Mouse (Mus musculus) monocyte, adult 59 days (primary cell): Measurements from ENCODE around the gene Mfsd14a. TPM values are rescaled to one million over a fixed set of nuclear protein-coding genes. Genes with fewer than 3 reads are reported as not detected.

ENCODE experiments used
- total RNA-seq, 2 experiments: library from RNA; stranded (reverse); gene quantifications; one replicate each; pipeline ENCODE4 v1.2.4; 2023

The Mfsd14a gene
- total RNA-seq = 10 to 100 TPM; 74.3 to 76.4 TPM

GRCm38 (mm10) chr3:116662463-116662863, at the start of gene Mfsd14a:
Gene Mfsd14a, minus strand, starts transcription at chr3:116662677.

GRCm38 (mm10) chr3:116681160-116681559, 18.7 kb upstream of the Mfsd14a start, which contains the start of gene Gm43191:
Gene Gm43191, minus strand, starts transcription at chr3:116681260.

DNA sequence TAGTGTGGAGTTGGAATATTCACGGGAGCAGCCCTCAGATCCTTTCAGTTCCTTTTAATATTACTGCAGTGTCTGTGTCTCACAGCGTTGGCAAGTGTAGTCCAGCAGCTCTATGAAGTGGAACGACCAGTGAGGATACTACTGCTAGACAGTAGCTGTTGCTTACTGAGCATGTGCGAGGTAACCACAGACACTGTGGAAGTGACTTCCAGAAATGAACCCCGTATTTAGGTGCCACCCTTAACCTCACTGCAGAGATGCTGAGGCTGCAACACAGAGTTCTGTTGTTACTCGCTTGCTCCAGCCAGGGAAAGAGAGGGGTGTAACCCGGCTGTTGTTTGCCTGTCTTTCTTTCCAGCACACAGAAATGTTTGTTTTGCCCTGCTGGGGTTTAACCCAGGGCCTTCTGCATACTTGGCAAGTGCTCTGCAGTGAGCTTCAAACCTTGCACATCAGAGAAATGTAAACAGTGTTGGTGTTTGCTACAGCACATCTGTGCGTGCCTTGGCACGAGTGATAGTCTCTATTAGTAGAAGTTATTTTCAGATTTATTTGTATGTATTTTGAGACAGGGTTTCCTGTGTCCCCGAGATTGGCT, 48.1 kb downstream of the Mfsd14a start, which contains the start of gene Trmt13:
Gene Trmt13, minus strand, starts transcription at position 293 of the 598 bp plus-strand sequence.

DNA sequence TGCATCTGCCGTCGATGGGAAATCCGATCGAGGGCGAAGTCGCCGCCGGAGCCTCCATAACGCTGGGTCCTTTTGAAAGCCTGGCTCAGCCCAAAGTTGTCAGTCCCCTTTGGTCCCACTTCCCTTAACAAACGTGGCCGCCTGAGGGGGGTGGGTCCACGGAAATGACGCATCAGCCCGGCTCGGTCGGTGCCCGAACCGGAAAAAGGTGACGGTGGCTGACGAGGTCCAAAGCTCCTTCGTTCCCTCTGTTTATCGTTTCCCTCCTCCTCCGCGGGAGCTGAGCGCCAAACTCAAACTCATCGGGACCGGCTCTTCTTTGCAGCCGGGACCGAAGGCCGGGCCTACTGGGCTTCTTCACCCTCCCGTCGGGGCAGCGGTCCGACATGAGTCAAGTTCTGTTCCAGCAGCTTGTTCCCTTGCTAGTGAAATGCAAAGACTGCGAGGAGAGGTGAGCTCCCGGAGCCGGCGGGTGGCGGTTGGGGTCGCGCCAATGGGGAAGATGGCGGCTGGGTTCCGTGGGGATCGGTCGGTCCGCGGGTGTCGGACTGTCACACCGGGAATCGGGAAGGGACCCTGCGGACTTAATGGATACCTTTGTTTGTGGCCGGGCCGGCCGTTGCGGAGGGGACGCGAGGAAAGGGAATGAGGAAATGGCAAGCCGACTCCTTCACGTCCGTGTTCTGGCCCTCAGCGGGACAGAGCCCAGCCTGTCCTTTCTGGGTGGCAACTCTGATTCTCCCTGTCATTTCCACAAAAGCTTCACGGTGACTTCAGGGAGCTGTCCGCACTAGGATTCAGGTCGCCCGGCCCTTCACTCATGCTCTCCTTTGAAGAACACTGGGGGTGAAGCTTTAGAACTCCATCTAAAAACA, 67.5 kb downstream of the Mfsd14a start, which contains the start of gene Sass6:
Gene Sass6, plus strand, starts transcription at position 255 of the 875 bp plus-strand sequence.

Other genes starting within 250 kb of the Mfsd14a start
- gene Cdc14a, start 238.6 kb downstream of the Mfsd14a start, total RNA-seq = 10 to 100 TPM; 22.6 to 30.6 TPM
- 10 to 100 TPM; 19.8 to 20.8 TPM for gene Rtca, start 154.5 kb downstream of the Mfsd14a start, total RNA-seq
- gene Dbt, start 149.6 kb downstream of the Mfsd14a start, total RNA-seq = 10 to 100 TPM; 11.7 to 11.9 TPM
- not detected for gene Lrrc39, start 99.7 kb downstream of the Mfsd14a start, total RNA-seq
- gene Sass6, start 67.7 kb downstream of the Mfsd14a start, total RNA-seq = 10 to 100 TPM in 1 of 2 experiments, 1 to 10 TPM in 1; 9.8 to 11.0 TPM
- gene Trmt13, start 48.1 kb downstream of the Mfsd14a start, total RNA-seq = 10 to 100 TPM; 25.3 to 26.3 TPM
- under 1 TPM in 1 of 2 experiments, not detected in 1; 0.92 TPM for gene Gm43191, start 18.6 kb upstream of the Mfsd14a start, total RNA-seq
- 10 to 100 TPM; 28.8 to 32.4 TPM for gene Slc35a3, start 50.2 kb upstream of the Mfsd14a start, total RNA-seq
- gene Agl, start 145.5 kb upstream of the Mfsd14a start, total RNA-seq = 10 to 100 TPM; 20.9 to 21.4 TPM
- gene Frrs1, start 196.8 kb upstream of the Mfsd14a start, total RNA-seq = 10 to 100 TPM; 36.7 to 40.9 TPM